Mouse (Mus musculus): Measurements from ENCODE around the gene Cfap299. TPM values are rescaled to one million over a fixed set of nuclear protein-coding genes. Genes with fewer than 3 reads are reported as not detected.
A peak's percentile ranks its signal among the peaks of the same experiment; 100 is the strongest.

Gene Cfap299
- polyA plus RNA-seq, 1 experiment from 2014 or later = 0.59 TPM

- DNase-seq (no peak), ATAC-seq (ENCODE audit: low FRiP score, low TSS enrichment) (no peak)
- no peaks in the 10 kb centered on the region for H3K9me3 ChIP-seq (ENCODE audit: control insufficient read depth, low read length)
- H3K9ac ChIP-seq (replicated peaks; ENCODE audit: low read length) = no peak overlapping the region
- no peaks in the 10 kb centered on the region for H3K4me1 ChIP-seq (ENCODE audit: control insufficient read depth, insufficient read depth, low read length)
- no peaks in the 10 kb centered on the region for H3K27me3 ChIP-seq (ENCODE audit: control insufficient read depth, insufficient read depth, low read length)
- 91% methylated on average over 7 of the region's 7 CpGs for WGBS
- no peak overlapping the region for H3K4me3 ChIP-seq (replicated peaks; ENCODE audit: low read depth, low read length)
- no peaks in the 10 kb centered on the region for H3K36me3 ChIP-seq (ENCODE audit: control insufficient read depth, insufficient read depth, low read length)
- H3K27ac ChIP-seq (replicated peaks; ENCODE audit: low read depth, low read length) = no peak overlapping the region
- no peak overlapping the region for H3K4me2 ChIP-seq (ENCODE audit: low read length)
These were observed 477.9 kb downstream of the Cfap299 start for GRCm38 (mm10) chr5:98807022-98807421.

GRCm38 (mm10) chr5:98807953-98808352 lies 478.8 kb downstream of the Cfap299 start:
- H3K27ac ChIP-seq (replicated peaks; ENCODE audit: low read depth, low read length) = no peak overlapping the region
- H3K4me1 ChIP-seq (ENCODE audit: control insufficient read depth, insufficient read depth, low read length) = no peaks in the 10 kb centered on the region
- no peak overlapping the region for H3K9ac ChIP-seq (replicated peaks; ENCODE audit: low read length)
- H3K4me2 ChIP-seq (ENCODE audit: low read length) = no peak overlapping the region
- no peak overlapping the region for H3K4me3 ChIP-seq (replicated peaks; ENCODE audit: low read depth, low read length)
- ATAC-seq (ENCODE audit: low FRiP score, low TSS enrichment) = no peak
- no peaks in the 10 kb centered on the region for H3K27me3 ChIP-seq (ENCODE audit: control insufficient read depth, insufficient read depth, low read length)
- H3K9me3 ChIP-seq (ENCODE audit: control insufficient read depth, low read length) = no peaks in the 10 kb centered on the region
- DNase-seq = no peak
- WGBS = 47% methylated on average over 9 of the region's 9 CpGs
- H3K36me3 ChIP-seq (ENCODE audit: control insufficient read depth, insufficient read depth, low read length) = no peaks in the 10 kb centered on the region

- ATAC-seq (ENCODE audit: low FRiP score, low TSS enrichment) (no peak), DNase-seq (no peak)
- 88% methylated on average over 1 of the region's 1 CpGs for WGBS
- H3K9ac ChIP-seq (replicated peaks; ENCODE audit: low read length) = no peak overlapping the region
- no peaks in the 10 kb centered on the region for H3K9me3 ChIP-seq (ENCODE audit: control insufficient read depth, low read length)
- H3K4me1 ChIP-seq (ENCODE audit: control insufficient read depth, insufficient read depth, low read length) = no peaks in the 10 kb centered on the region
- no peak overlapping the region for H3K27ac ChIP-seq (replicated peaks; ENCODE audit: low read depth, low read length)
- no peak overlapping the region for H3K4me2 ChIP-seq (ENCODE audit: low read length)
- H3K36me3 ChIP-seq (ENCODE audit: control insufficient read depth, insufficient read depth, low read length) = no peaks in the 10 kb centered on the region
- no peaks in the 10 kb centered on the region for H3K27me3 ChIP-seq (ENCODE audit: control insufficient read depth, insufficient read depth, low read length)
- no peak overlapping the region for H3K4me3 ChIP-seq (replicated peaks; ENCODE audit: low read depth, low read length)
These were observed 483.3 kb downstream of the Cfap299 start for GRCm38 (mm10) chr5:98812380-98812779.

GRCm38 (mm10) chr5:98815269-98815668 lies 486.2 kb downstream of the Cfap299 start:
- Histone ChIP-seq H3K4me3 (replicated peaks; ENCODE audit: low read depth, low read length) (no peak overlapping the region), H3K9me3 (ENCODE audit: control insufficient read depth, low read length) (no peaks in the 10 kb centered on the region), H3K9ac (replicated peaks; ENCODE audit: low read length) (no peak overlapping the region), H3K36me3 (ENCODE audit: control insufficient read depth, insufficient read depth, low read length) (no peaks in the 10 kb centered on the region), H3K4me1 (ENCODE audit: control insufficient read depth, insufficient read depth, low read length) (no peaks in the 10 kb centered on the region), H3K4me2 (ENCODE audit: low read length) (no peak overlapping the region), H3K27ac (replicated peaks; ENCODE audit: low read depth, low read length) (no peak overlapping the region), H3K27me3 (ENCODE audit: control insufficient read depth, insufficient read depth, low read length) (no peaks in the 10 kb centered on the region)
- DNase-seq (no peak), ATAC-seq (ENCODE audit: low FRiP score, low TSS enrichment) (no peak)
- 91% methylated on average over 1 of the region's 1 CpGs for WGBS

- no peak overlapping the region for H3K4me3 ChIP-seq (replicated peaks; ENCODE audit: low read depth, low read length)
- no peaks in the 10 kb centered on the region for H3K4me1 ChIP-seq (ENCODE audit: control insufficient read depth, insufficient read depth, low read length)
- no peak overlapping the region for H3K4me2 ChIP-seq (ENCODE audit: low read length)
- H3K9me3 ChIP-seq (ENCODE audit: control insufficient read depth, low read length) = no peaks in the 10 kb centered on the region
- DNase-seq = no peak
- 79% methylated on average over 9 of the region's 9 CpGs for WGBS
- H3K36me3 ChIP-seq (ENCODE audit: control insufficient read depth, insufficient read depth, low read length) = no peaks in the 10 kb centered on the region
- H3K27ac ChIP-seq (replicated peaks; ENCODE audit: low read depth, low read length) = 0 out of 2 replicates have a peak overlapping the region, but pooled peaks have one; percentile 26
- no peak for ATAC-seq (ENCODE audit: low FRiP score, low TSS enrichment)
- no peak overlapping the region for H3K9ac ChIP-seq (replicated peaks; ENCODE audit: low read length)
- H3K27me3 ChIP-seq (ENCODE audit: control insufficient read depth, insufficient read depth, low read length) = no peaks in the 10 kb centered on the region
These were observed 504.7 kb downstream of the Cfap299 start for GRCm38 (mm10) chr5:98833760-98834159.

- Histone ChIP-seq H3K27ac (replicated peaks; ENCODE audit: low read depth, low read length) (0 out of 2 replicates have a peak overlapping the region, but pooled peaks have one; percentile 26), H3K9me3 (ENCODE audit: control insufficient read depth, low read length) (no peaks in the 10 kb centered on the region), H3K4me2 (ENCODE audit: low read length) (no peak overlapping the region), H3K4me3 (replicated peaks; ENCODE audit: low read depth, low read length) (no peak overlapping the region), H3K27me3 (ENCODE audit: control insufficient read depth, insufficient read depth, low read length) (no peaks in the 10 kb centered on the region), H3K36me3 (ENCODE audit: control insufficient read depth, insufficient read depth, low read length) (no peaks in the 10 kb centered on the region), H3K9ac (replicated peaks; ENCODE audit: low read length) (no peak overlapping the region), H3K4me1 (ENCODE audit: control insufficient read depth, insufficient read depth, low read length) (no peaks in the 10 kb centered on the region)
- peak; percentile 37; the same call in 1 of the 2 replicates for ATAC-seq (ENCODE audit: low FRiP score, low TSS enrichment)
- DNase-seq = peak; percentile 67
- 68% methylated on average over 6 of the region's 6 CpGs for WGBS
These were observed 505.2 kb downstream of the Cfap299 start for GRCm38 (mm10) chr5:98834300-98834699.

GRCm38 (mm10) chr5:98842600-98843310 lies 513.7 kb downstream of the Cfap299 start:
- H3K9me3 ChIP-seq (ENCODE audit: control insufficient read depth, low read length) = no peaks in the 10 kb centered on the region
- WGBS = 91% methylated on average over 7 of the region's 7 CpGs
- H3K27me3 ChIP-seq (ENCODE audit: control insufficient read depth, insufficient read depth, low read length) = no peaks in the 10 kb centered on the region
- no peaks in the 10 kb centered on the region for H3K36me3 ChIP-seq (ENCODE audit: control insufficient read depth, insufficient read depth, low read length)
- ATAC-seq (ENCODE audit: low FRiP score, low TSS enrichment) = no peak
- H3K4me1 ChIP-seq (ENCODE audit: control insufficient read depth, insufficient read depth, low read length) = no peaks in the 10 kb centered on the region
- no peak for DNase-seq
- H3K9ac ChIP-seq (replicated peaks; ENCODE audit: low read length) = no peak overlapping the region
- H3K4me2 ChIP-seq (ENCODE audit: low read length) = no peak overlapping the region
- H3K4me3 ChIP-seq (replicated peaks; ENCODE audit: low read depth, low read length) = no peak overlapping the region
- H3K27ac ChIP-seq (replicated peaks; ENCODE audit: low read depth, low read length) = no peak overlapping the region

GRCm38 (mm10) chr5:98844664-98845063 lies 515.6 kb downstream of the Cfap299 start:
- ATAC-seq (ENCODE audit: low FRiP score, low TSS enrichment) (no peak), DNase-seq (no peak)
- Histone ChIP-seq H3K36me3 (ENCODE audit: control insufficient read depth, insufficient read depth, low read length) (no peaks in the 10 kb centered on the region), H3K27ac (replicated peaks; ENCODE audit: low read depth, low read length) (no peak overlapping the region), H3K4me1 (ENCODE audit: control insufficient read depth, insufficient read depth, low read length) (no peaks in the 10 kb centered on the region), H3K27me3 (ENCODE audit: control insufficient read depth, insufficient read depth, low read length) (no peaks in the 10 kb centered on the region), H3K4me2 (ENCODE audit: low read length) (no peak overlapping the region), H3K9ac (replicated peaks; ENCODE audit: low read length) (no peak overlapping the region), H3K4me3 (replicated peaks; ENCODE audit: low read depth, low read length) (no peak overlapping the region), H3K9me3 (ENCODE audit: control insufficient read depth, low read length) (no peaks in the 10 kb centered on the region)
- 82% methylated on average over 1 of the region's 1 CpGs for WGBS
